Mouse (Mus musculus): ENCODE results near the gene Dusp28. TPM values are rescaled to one million over a fixed set of nuclear protein-coding genes. Genes with fewer than 3 reads are reported as not detected.
A peak's percentile ranks its signal among the peaks of the same experiment; 100 is the strongest.

The Dusp28 gene
- total RNA-seq (2021), result 10 to 100 TPM; 16.9 to 18.5 TPM
- long read RNA-seq, experiment 1, partial matches to known transcripts, result 6 of 12 reads
- long read RNA-seq, experiment 1, other reads (novel, unspliced or antisense), result 2 of 12 reads
- long read RNA-seq, experiment 2, transcript Dusp28-201 (2 exons, 1,314 nt), result major isoform, 6 of 14 reads
- long read RNA-seq, experiment 2, partial matches to known transcripts, result 7 of 14 reads
- long read RNA-seq, experiment 2, other reads (novel, unspliced or antisense), result 1 of 14 reads

GRCm38 (mm10) chr1:92906779-92907631, at the start of gene Dusp28:
Gene Dusp28, plus strand, starts transcription at chr1:92906981.
- peak; percentile 93 to 94 for DNase-seq

GRCm38 (mm10) chr1:92861503-92861902, 45.3 kb upstream of the Dusp28 start:
- no peak for DNase-seq

DNA sequence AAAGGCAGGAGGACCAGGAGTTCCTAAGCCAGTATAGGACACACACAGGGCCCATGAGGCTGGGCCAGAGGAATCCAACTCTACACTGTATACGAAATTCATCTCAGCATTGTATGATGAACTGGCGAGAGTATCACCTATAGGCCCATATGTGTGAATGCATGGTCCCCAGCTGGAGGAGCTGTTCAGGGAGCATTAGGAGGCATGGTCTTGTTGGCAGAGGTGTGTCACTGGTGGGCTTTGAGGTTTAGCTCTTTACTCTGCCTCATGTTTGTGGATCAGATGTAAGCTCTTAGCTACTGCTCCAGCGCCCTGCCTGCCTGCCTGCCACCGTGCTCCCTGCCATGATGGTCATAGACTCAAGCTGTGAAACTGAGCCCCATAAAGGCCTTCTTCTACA, 43.5 kb upstream of the Dusp28 start:
- no peak for DNase-seq

- no peak for DNase-seq
Observed at GRCm38 (mm10) chr1:92866170-92866569, 40.6 kb upstream of the Dusp28 start.

DNA sequence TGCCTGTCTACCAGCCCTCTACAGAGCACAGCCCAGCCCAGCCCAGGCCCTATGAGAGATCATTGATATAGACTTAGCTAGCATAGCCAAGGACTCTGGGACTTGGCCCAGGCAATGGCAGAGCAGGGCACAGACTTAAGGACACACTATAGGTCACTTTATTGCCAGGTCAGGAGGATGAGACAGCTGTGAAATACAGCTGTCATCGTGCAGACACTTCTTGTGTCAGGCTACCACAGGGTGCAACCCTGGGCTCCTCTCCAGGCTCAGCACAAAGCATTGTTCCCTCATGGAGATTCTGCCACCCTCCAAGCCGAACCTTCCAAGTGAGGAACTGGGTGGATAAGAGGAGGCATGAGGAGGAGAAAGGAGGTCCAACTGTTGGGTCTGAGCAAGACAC, 36.8 kb upstream of the Dusp28 start:
- DNase-seq, result no peak

DNA sequence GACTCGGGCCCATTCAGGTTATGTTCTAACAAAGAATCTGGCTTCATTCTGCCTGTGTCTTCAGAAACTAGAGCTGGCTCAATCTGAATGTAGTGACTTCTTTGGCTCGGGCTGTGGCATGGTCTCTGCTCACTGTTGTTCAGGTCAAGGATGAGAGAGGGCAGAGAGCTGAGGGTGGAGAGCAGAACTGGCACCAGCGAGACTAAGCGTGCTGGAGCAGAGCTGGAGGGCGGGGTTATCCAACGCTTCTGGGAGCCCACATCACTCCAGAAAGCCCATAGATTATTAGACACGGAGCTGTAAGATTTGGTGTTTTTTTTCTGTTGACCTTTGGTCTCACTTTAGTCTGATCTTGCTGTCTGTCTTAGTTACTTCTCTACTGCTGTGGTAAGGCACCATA, 34.1 kb upstream of the Dusp28 start:
- DNase-seq, result no peak

- no peak for DNase-seq
Observed at GRCm38 (mm10) chr1:92874011-92874410, 32.8 kb upstream of the Dusp28 start.

- DNase-seq, result no peak
Observed at GRCm38 (mm10) chr1:92875360-92876111, 31.2 kb upstream of the Dusp28 start.

- DNase-seq, result no peak
Observed at GRCm38 (mm10) chr1:92877431-92877978, 29.3 kb upstream of the Dusp28 start.

- no peak for DNase-seq
Observed at GRCm38 (mm10) chr1:92878066-92878741, 28.6 kb upstream of the Dusp28 start.

- no peak for DNase-seq
Observed at GRCm38 (mm10) chr1:92879266-92879665, 27.5 kb upstream of the Dusp28 start.

- no peak for DNase-seq
Observed at GRCm38 (mm10) chr1:92880101-92880500, 26.7 kb upstream of the Dusp28 start.

DNA sequence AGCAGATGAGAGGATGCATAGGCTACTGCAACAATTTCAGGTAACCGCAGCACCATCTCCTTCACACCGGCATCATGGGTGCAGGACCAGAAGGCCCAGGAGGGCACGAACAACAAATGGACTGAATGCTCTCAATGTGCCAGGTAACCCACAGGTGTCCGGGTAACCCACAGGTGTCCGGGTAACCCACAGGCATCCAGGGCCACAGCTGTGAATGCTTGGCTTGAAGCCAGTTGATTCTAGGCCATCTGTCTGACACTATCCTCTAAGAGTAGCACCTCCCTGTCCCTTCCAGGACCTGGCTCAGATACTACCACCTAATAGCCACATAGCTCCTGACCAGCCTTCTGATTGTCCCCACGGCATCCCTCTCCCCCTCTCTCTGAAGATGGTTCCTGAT, 24.8 kb upstream of the Dusp28 start:
- DNase-seq, result no peak

GRCm38 (mm10) chr1:92888901-92889655, 17.7 kb upstream of the Dusp28 start:
- no peak for DNase-seq

- no peak for DNase-seq
Observed at GRCm38 (mm10) chr1:92892791-92893190, 14.0 kb upstream of the Dusp28 start.

DNA sequence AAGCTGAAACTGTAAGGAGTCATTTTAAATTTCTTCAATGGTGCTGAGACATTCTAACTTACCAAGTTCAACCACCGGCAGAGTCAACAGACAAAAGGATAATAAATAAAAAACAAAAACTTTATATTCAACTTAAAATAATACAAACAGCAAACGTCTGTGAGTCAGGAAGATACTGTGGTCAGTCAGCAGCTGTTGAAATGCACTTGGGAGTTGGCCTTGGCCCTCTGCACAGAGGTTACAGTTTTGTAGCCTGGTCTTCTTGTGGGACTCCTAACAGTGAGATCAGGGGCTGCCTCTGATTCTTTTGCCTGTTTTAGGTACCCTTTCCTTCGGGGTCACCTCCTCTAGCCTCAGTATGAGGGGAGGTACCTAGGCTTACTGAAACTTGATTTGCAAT, 12.9 kb upstream of the Dusp28 start:
- no peak for DNase-seq

DNA sequence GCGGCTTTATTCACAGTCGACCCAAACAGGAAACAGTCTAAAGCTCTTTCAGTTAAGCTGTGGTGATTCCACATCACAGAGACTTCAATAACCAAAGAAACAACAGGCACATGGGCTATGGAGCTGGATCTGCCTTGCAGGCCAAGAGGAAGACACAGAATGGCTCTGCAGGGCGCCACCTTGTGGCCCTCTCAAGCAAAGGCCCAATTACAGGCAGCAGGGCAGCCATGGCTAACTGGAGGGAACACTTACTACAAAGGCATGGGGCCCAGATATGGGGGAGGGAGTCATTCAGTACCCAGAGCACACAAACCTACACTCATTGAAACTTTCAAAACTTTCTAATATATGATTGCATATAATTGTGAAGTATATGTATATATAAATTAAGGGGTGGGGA, 11.7 kb upstream of the Dusp28 start:
- DNase-seq, result peak; percentile 74 to 79

GRCm38 (mm10) chr1:92902786-92903185, 4.0 kb upstream of the Dusp28 start, which contains the start of gene Ankmy1:
Gene Ankmy1, minus strand, starts transcription at chr1:92902906.
- DNase-seq, result no peak

DNA sequence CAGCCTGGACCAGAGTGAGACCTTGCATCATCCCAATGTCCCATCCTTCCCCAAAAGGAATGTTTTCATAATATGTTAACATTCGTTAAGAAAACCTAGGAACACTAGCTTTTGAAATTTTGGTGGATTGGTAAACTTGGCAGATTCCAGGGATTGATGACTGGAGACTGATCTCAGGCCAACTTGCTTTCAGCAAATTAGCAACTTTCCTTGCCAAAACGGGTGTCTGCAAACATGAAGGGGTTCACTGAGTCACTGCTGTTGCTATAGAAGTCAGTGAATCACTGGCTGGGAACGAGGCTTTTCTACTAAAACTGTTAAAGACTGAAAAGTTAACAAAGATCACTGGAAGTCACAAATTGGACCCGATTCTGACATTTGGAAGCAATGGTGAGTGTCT, 3.2 kb upstream of the Dusp28 start:
- no peak for DNase-seq

DNA sequence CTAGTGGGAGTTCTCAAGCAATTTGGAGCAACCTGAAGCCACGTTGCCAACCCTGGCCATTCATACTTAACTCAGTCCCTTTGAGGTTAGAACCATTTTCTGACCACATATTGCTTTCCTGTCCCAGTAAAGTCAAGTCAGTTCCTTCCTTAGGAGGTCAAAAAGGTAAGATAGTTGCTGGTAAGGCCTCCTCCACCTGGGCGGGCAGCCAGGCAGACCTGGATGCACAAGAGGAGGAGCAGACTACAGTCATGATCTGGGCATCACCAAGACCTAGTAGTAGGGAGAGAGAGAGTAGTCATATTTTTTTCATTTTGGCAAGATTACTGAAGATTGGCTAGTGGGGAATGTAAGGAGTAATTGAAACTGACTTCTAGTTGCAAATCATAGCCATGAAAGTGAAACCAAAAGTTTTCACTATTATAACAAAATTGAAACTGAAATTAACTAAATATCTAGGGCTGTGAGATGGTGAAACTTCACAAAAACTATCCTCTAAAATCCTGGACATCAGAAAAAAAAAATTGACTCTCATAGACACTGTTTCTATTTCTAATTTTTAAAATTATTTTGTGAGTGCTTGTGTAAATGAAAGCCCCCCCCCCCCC, 974 bp upstream of the Dusp28 start:
- no peak for DNase-seq

All from heart, adult 18-20 months (tissue).